In genomic region chr1:39940342-39940741, GRCm38 (mm10) we compare ENCODE assay signal across 22 mouse cellular contexts. TPM values are rescaled to one million over a fixed set of nuclear protein-coding genes. Genes with fewer than 3 reads are reported as not detected.
DNase-seq lines count a peak whose midpoint lies in the region; ATAC-seq and TF ChIP-seq lines count a peak whose summit lies in the region.
"Had no signal": no experiment of that assay in that cellular context is flagged by ENCODE, and none has a peak within 500 bp of the region (broad histone marks: within the 10 kb centered on the region; RNA-seq: fewer than 3 reads in every experiment).

No protein-coding gene starts in this region.

- H3K4me2 ChIP-seq in heart, postnatal 0 days (ENCODE audit: low read depth, low read length), result no peak overlapping the region
- no peak overlapping the region for H3K4me2 ChIP-seq in midbrain, embryonic 12.5 days (replicated peaks)
- H3K4me2 ChIP-seq in midbrain, embryonic 11.5 days, result no peak overlapping the region
- H3K4me2 ChIP-seq: embryonic facial prominence, embryonic 15.5 days; hindbrain, embryonic 12.5 days had no signal

- no peak for TF ChIP-seq CTCF in heart, postnatal 0 days (IDR thresholded peaks at IDR 0.05; ENCODE audit: low read depth)
- no peak for TF ChIP-seq CTCF in cortical plate, adult 2 months (IDR thresholded peaks at IDR 0.05; ENCODE audit: extremely low read depth, insufficient read depth, low read length)

- H3K4me3 ChIP-seq in heart, postnatal 0 days (ENCODE audit: low read depth, low read length), result no peak overlapping the region
- H3K4me3 ChIP-seq in midbrain, embryonic 12.5 days, result no peak overlapping the region
- no peak overlapping the region for H3K4me3 ChIP-seq in midbrain, embryonic 11.5 days (ENCODE audit: low read depth, low read length)
- H3K4me3 ChIP-seq in cortical plate, adult 2 months (ENCODE audit: insufficient read depth, low read length), result no peak overlapping the region
- H3K4me3 ChIP-seq: embryonic facial prominence, embryonic 15.5 days; erythroblast, embryonic 14.5 days; forebrain, embryonic 10.5 days; heart, adult 2 months; hindbrain, embryonic 12.5 days had no signal

- H3K27me3 ChIP-seq in heart, postnatal 0 days (ENCODE audit: control insufficient read depth, insufficient read depth, low read length), result no peaks in the 10 kb centered on the region
- no peaks in the 10 kb centered on the region for H3K27me3 ChIP-seq in midbrain, embryonic 12.5 days
- H3K27me3 ChIP-seq in midbrain, embryonic 11.5 days (ENCODE audit: control insufficient read depth, insufficient read depth, low read length), result no peaks in the 10 kb centered on the region
- H3K27me3 ChIP-seq in splenic B cell, adult 2 months (ENCODE audit: control insufficient read depth, insufficient read depth, low read length, poor library complexity, severe bottlenecking), result no peaks in the 10 kb centered on the region
- H3K27me3 ChIP-seq: embryonic facial prominence, embryonic 15.5 days; hindbrain, embryonic 12.5 days had no signal

- WGBS in heart, postnatal 0 days, result 84% methylated on average over 2 of the region's 2 CpGs
- 94% methylated on average over 2 of the region's 2 CpGs for WGBS in midbrain, embryonic 12.5 days
- WGBS in midbrain, embryonic 11.5 days, result 90% methylated on average over 2 of the region's 2 CpGs

- H3K36me3 ChIP-seq in heart, postnatal 0 days (replicated peaks; ENCODE audit: control insufficient read depth, insufficient read depth, low read length), result no peaks in the 10 kb centered on the region
- no peaks in the 10 kb centered on the region for H3K36me3 ChIP-seq in midbrain, embryonic 12.5 days
- no peaks in the 10 kb centered on the region for H3K36me3 ChIP-seq in midbrain, embryonic 11.5 days (ENCODE audit: control insufficient read depth, insufficient read depth, low read length)
- no peaks in the 10 kb centered on the region for H3K36me3 ChIP-seq in splenic B cell, adult 2 months (ENCODE audit: control insufficient read depth, insufficient read depth, low read length, poor library complexity, severe bottlenecking)
- H3K36me3 ChIP-seq: embryonic facial prominence, embryonic 15.5 days; G1E; hindbrain, embryonic 12.5 days had no signal

- peaks cover 78% of the 10 kb centered on the region for H3K4me1 ChIP-seq in heart, postnatal 0 days (ENCODE audit: control insufficient read depth, insufficient read depth)
- H3K4me1 ChIP-seq in midbrain, embryonic 12.5 days, result peaks cover 98% of the 10 kb centered on the region
- H3K4me1 ChIP-seq in midbrain, embryonic 11.5 days (ENCODE audit: control insufficient read depth, insufficient read depth, low read length), result peaks cover 69% of the 10 kb centered on the region
- H3K4me1 ChIP-seq in cortical plate, adult 2 months (ENCODE audit: control insufficient read depth, insufficient read depth, low read length), result peaks cover 32% of the 10 kb centered on the region

- H3K27ac ChIP-seq in heart, postnatal 0 days (ENCODE audit: low read depth), result peak overlapping the region; percentile 5; the same call in 1 of the 2 replicates
- no peak overlapping the region for H3K27ac ChIP-seq in midbrain, embryonic 12.5 days (replicated peaks)
- no peak overlapping the region for H3K27ac ChIP-seq in midbrain, embryonic 11.5 days (ENCODE audit: low read depth, low read length)
- H3K27ac ChIP-seq in cortical plate, adult 2 months (ENCODE audit: insufficient read depth, low read length), result 0 out of 2 replicates have a peak overlapping the region, but pooled peaks have one; percentile 8
- H3K27ac ChIP-seq: forebrain, embryonic 10.5 days; heart, adult 2 months; hindbrain, embryonic 12.5 days had no signal

- DNase-seq in heart, postnatal 0 days (ENCODE audit: low spot score), result no peak
- DNase-seq in heart, postnatal 4 days, result no peak
- DNase-seq in midbrain, embryonic 11.5 days (ENCODE audit: low spot score, missing footprints), result no peak
- DNase-seq in splenic B cell, adult 2 months (ENCODE audit: low read depth, low spot score), result peak; percentile 41
- DNase-seq in ovary, adult 18-20 months (ENCODE audit: low spot score), result no peak
- DNase-seq: adrenal gland, adult 8-10 months; adrenal gland, postnatal 36 days; cerebellum, adult 2 months; cerebellum, postnatal 10 days; embryo, embryonic 11 days; gastrocnemius, postnatal 10 days; heart, adult 2 months; heart, postnatal 14 days had no signal

- no peak for TF ChIP-seq EP300 in heart, postnatal 0 days (IDR thresholded peaks at IDR 0.05; ENCODE audit: low read depth)

- H3K9ac ChIP-seq in heart, postnatal 0 days (replicated peaks; ENCODE audit: low read depth, low read length), result no peak overlapping the region
- H3K9ac ChIP-seq in midbrain, embryonic 12.5 days (replicated peaks), result 0 out of 2 replicates have a peak overlapping the region, but pooled peaks have one; percentile 7
- H3K9ac ChIP-seq in midbrain, embryonic 11.5 days (ENCODE audit: low read length), result no peak overlapping the region
- H3K9ac ChIP-seq: embryonic facial prominence, embryonic 15.5 days; hindbrain, embryonic 12.5 days had no signal

- H3K9me3 ChIP-seq in heart, postnatal 0 days (replicated peaks; ENCODE audit: control insufficient read depth, low read length), result no peaks in the 10 kb centered on the region
- no peaks in the 10 kb centered on the region for H3K9me3 ChIP-seq in midbrain, embryonic 12.5 days
- no peaks in the 10 kb centered on the region for H3K9me3 ChIP-seq in midbrain, embryonic 11.5 days (ENCODE audit: control insufficient read depth, low read length)
- H3K9me3 ChIP-seq: embryonic facial prominence, embryonic 15.5 days; forebrain, embryonic 10.5 days; G1E; hindbrain, embryonic 12.5 days had no signal

- ATAC-seq in heart, postnatal 0 days (ENCODE audit: insufficient read depth, low read depth), result no peak
- ATAC-seq in midbrain, embryonic 12.5 days (ENCODE audit: low FRiP score, low read depth), result no peak
- ATAC-seq in midbrain, embryonic 11.5 days (ENCODE audit: low FRiP score), result no peak
- ATAC-seq: forebrain, embryonic 14.5 days; hindbrain, embryonic 16.5 days had no signal

- no peak for TF ChIP-seq POLR2A in cortical plate, adult 2 months (IDR thresholded peaks at IDR 0.05; ENCODE audit: extremely low read depth, insufficient read depth, low read length)

RNA-seq across cellular contexts. Expression of gene Map4k4, which starts 39.6 kb away (rescaled TPM):
- 106 and 129 TPM in 2 replicates for total RNA-seq in heart, postnatal 0 days (2014; rRNA removed; ENCODE audit: low replicate concordance)
- polyA plus RNA-seq in heart, postnatal 0 days (2015; fragmentation: Nextera tagmentation; extraction: Ambion mirVana), result 17.0 and 17.4 TPM in 2 replicates
- 100 to 1,000 TPM; 207 to 231 TPM for total RNA-seq in heart, postnatal 4 days (2021)
- polyA plus RNA-seq in midbrain, embryonic 12.5 days (2016; fragmentation: Nextera tagmentation; extraction: Ambion mirVana), result 68.8 and 71.5 TPM in 2 replicates
- polyA plus RNA-seq in midbrain, embryonic 11.5 days (2014; fragmentation: Nextera tagmentation; extraction: Ambion mirVana), result 30.7 and 33.7 TPM in 2 replicates
- 111 and 112 TPM in 2 replicates for polyA plus RNA-seq in cortical plate, adult 2 months (2012; rRNA removed)

Comparison
In these comparisons a context has a peak if more than half of its experiments do, and no peak if none do; other contexts are left out.
1. H3K27ac ChIP-seq: peak in heart, postnatal 0 days (single experiment) and cortical plate, adult 2 months (single experiment); none in midbrain, embryonic 12.5 days (single experiment) and midbrain, embryonic 11.5 days (single experiment).